Mouse (Mus musculus) G1E (cell line): ENCODE data around the gene Svs2.

ENCODE experiments used
- CTCF ChIP-seq: IDR thresholded peaks from 2 replicates; pipeline ENCODE4 v1.5.1; 2012; ENCODE audit warnings: low read depth, low read length, inconsistent platforms, mixed read lengths
- GATA1 ChIP-seq: IDR thresholded peaks from 2 replicates; pipeline ENCODE4 v1.6.1; 2012; ENCODE audit warnings: borderline replicate concordance, low read length, inconsistent platforms, mixed read lengths

GRCm38 (mm10) chr2:164194959-164195630 is 43.2 kb downstream of the Svs2 start:
- TF ChIP-seq CTCF = no peak
- TF ChIP-seq GATA1 = no peak
